Mouse (Mus musculus): ENCODE data around the gene Clca1.

- TF ChIP-seq POLR2A (IDR thresholded peaks at IDR 0.05; ENCODE audit: borderline replicate concordance, control insufficient read depth, low read depth, low read length), result no peak
- no peak for TF ChIP-seq CTCF (IDR thresholded peaks at IDR 0.05; ENCODE audit: control insufficient read depth, insufficient read depth, low read length)
Observed at GRCm38 (mm10) chr3:145017807-145018206, 14.8 kb downstream of the Clca1 start.
